Mouse (Mus musculus) frontal cortex, adult 2 months (tissue): ENCODE results near the gene Pom121. TPM values are rescaled to one million over a fixed set of nuclear protein-coding genes. Genes with fewer than 3 reads are reported as not detected.

Experiments used
- DNase-seq, 2 experiments: peaks; one replicate each; pipeline ENCODE4 v3.0.0; 2022; ENCODE audit warnings: low spot score in 1 of 2; ENCODE audit errors: extremely low spot score in 1 of 2
- polyA plus RNA-seq: library from polyadenylated mRNA; depleted of rRNA; stranded (reverse); fragments of >200 nt; gene quantifications from 2 replicates; pipeline ENCODE4 v1.2.3, GENCODE M21; 2012; rRNA removed

Gene Pom121
- 26.8 and 27.1 TPM in 2 replicates for polyA plus RNA-seq

DNA sequence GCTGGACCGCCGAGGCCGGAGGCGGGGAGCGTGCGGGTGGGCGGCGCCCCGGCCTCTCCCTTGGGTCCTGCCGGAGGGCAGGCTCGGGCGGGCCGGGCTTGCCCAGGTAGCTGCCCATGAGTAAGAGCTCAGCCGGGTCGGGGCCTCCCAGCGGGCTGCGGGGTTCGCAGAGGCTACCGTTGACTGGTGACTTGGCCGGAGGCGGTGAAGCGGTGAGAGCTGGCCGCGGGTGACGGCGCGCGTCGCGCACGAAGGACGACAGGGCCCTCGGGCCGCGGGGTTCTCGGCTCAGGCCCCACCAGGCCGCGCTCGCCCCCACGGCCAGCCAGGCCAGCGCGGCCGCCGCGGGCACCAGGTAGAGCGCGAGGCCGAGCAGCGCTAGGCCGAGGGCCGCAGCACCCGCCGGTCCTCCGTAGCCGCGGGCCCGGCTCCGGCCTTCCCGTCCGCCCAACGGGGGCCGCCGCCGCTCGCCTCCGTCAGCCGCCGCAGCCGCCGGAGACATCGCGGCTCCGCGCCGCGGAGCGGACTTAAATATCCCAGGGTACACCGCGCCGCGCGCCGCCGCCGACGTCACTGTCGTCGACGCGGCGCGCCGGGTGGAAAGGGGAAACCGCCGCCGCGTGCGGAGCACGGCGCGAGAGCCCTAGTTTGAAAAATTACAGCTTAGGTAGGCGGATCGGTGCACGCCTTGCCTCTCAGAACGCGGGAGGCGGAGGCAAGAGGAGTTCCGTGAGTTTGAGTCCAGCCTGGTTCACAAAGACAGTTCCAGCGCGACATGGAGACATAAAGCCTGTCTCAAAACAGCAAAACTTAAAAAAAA lies at the start of gene Pom121:
Gene Pom121, minus strand, starts transcription at position 543 of the 820 bp plus-strand sequence.
- DNase-seq, result peak; percentile 57 to 84

DNA sequence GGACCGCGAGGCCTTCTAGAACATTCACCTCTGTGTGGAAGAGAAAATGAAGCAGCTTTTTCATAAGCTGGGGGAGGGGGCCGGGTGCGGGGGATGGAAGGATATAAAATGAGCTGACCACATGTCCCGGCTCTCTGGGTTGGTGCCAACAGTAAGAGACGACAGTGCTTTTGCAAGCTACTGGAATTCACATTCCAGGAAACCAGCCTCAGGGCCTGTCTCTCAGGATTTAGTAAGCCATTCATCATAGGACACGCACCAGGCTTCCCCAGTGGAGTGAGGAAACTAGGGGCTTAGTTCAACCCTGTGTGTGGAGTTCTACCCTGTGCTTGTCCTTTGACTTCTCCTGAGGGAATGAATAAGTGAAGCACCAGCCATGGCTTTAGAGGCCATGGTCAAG lies 48.1 kb upstream of the Pom121 start:
- no peak for DNase-seq

DNA sequence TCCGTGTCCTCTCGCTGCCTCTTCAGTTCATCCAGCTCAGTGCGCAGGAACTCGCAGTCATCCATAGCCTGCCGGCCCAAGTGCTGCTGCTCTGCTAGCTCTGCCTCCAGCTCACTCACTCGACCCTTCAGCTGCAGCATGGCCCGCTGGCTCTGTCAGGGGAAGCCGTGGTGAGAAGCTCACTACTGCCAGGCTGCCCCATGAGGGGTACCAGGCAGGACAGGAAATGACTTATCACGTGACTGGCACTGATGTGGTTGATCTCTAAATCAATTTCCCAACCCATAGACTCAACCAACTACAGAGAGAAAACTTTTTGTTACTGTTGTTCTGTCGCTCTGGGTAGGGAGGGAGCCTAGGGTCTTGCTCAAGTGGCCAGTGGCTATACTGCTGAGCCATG lies 40.7 kb upstream of the Pom121 start:
- DNase-seq, result no peak

DNA sequence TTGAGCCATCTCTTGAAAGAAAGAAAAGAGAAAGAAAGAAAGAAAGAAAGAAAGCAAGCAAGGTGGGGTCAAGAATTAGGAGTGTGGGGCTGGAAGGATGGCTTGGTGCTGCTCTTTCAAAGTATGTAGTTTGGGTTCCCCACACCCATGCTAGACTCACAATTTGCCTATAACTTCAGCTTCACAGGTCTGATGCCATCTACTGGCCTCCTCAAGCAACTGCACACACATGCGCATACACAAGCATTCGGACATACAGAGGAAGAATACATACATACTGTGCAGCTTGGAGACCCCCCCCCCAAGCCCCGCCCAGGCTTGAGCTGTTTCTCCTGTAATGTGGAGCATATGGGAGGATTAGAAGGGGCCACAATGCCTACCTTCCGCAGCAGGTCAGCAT lies 39.5 kb upstream of the Pom121 start:
- no peak for DNase-seq

DNA sequence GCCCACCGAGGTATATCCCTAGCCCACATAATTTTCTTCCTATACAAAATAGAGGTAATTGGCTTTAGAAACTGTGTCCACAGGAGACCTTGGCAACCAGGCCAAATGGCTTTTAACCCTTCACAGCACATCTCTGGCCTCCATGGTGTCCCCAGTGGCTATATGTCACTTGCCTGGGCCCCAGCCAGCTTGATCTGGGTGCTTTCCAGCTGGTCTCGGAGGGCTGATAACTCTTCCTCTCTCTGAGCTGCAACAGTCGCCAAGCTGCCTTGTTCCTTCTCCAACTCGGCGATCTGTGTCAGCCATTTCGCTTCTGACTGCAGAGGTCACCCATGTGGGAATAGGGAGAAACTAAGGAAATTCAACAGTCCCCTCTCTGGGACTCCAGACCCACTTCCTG lies 36.8 kb upstream of the Pom121 start:
- DNase-seq, result no peak

- DNase-seq, result no peak
Observed at GRCm38 (mm10) chr5:135428786-135429185, 34.4 kb upstream of the Pom121 start.

- no peak for DNase-seq
Observed at GRCm38 (mm10) chr5:135410266-135410665, 15.9 kb upstream of the Pom121 start.

DNA sequence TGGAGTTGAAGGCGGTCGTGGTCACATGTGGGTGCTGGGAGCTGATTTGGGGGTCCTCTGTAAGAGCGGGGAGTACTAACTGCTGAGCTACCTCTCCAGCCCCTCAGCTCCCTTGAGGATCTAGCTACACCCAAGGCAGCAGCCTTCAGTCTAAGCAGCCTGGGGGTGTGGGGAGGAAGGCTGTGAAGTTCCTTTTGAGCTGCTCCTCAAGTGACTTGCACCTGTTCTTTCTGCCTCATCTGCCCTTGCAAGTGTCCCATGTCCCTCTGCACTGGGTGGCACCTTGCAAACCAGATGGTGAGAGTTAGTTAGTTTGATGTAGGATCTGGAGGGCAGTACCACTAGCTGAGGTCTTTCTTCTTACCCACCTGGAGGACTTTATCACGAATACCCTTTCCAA lies 13.8 kb upstream of the Pom121 start:
- DNase-seq, result no peak

DNA sequence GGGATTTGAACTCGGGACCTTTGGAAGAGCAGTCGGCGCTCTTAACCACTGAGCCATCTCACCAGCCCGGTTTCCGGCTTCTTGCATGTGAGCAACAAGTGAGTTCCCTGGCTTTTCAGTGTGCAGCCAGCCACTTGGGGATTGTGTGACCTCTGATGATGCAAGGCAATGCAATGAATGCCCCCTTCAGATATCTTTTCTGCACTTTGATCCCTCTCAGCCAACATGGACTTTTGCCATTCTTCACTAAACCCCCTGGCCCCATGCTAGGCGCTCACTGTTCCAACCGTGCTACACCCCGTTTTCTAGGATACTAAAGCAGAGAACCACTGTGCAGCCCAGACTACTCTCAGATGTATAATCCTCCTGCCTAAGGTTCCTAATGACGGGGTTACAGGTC lies 11.1 kb upstream of the Pom121 start:
- DNase-seq, result no peak

DNA sequence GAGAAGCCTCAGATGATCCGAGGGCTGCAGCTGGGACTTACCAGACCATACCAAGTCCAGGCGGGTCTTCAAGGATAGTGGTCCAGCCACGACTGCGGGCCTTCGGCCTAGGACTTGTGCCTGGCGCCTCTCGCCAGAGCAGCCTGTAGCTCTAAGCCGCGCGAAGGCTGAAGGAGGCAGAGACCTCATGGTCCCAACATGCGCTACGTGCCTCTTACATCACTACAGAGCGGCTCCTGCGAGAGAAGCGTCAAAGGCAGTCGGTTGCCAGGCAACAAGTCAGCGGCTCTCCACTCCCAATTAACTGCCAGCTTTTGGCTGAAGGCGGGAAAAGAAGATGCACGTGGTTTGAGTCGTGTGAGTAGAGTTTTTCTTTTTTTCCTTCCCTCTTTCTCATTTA lies 10.3 kb upstream of the Pom121 start:
- DNase-seq, result peak; percentile 51 to 78

GRCm38 (mm10) chr5:135400244-135400643 lies 5.9 kb upstream of the Pom121 start:
- peak in 1 of 2 experiments; percentile 92 for DNase-seq

DNA sequence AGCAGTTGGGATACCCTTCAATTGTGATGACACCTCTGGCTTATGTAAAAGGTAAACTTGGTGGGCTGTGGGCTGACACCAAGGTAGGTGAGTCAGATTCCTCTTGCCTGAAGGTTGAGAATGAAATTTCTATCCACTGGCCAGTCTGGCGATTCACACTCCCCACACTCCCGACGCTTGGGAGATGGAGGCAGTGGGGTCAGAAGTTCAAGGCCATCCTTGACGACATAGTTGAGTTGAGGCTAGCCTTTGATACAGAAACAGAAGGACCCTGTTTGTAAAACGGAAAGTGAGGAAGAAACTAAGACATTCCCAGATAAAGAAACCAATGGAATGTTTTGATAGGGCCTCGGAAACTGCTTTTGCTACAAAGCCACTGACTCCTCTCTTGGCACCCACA lies 5.0 kb upstream of the Pom121 start:
- no peak for DNase-seq

DNA sequence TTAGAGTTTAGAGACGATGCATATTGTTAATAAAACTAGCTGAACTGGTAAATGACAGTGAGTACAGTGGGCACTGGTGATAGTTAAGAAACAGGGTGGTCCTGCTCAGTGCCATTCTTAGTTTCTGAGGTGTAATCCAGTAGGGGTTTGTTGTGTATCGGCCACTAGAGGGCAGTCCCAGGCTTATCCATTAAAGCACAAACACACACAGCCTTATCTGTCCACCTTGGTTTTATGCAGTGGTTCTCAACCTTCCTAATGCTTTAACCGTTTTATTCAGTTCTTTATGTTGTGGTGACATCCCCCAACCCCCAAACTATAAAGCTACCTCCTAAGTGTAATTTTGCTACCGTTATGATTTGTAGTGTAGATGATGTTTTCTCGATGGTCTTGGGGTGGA lies 1.5 kb upstream of the Pom121 start:
- peak in 1 of 2 experiments; percentile 57 for DNase-seq

DNA sequence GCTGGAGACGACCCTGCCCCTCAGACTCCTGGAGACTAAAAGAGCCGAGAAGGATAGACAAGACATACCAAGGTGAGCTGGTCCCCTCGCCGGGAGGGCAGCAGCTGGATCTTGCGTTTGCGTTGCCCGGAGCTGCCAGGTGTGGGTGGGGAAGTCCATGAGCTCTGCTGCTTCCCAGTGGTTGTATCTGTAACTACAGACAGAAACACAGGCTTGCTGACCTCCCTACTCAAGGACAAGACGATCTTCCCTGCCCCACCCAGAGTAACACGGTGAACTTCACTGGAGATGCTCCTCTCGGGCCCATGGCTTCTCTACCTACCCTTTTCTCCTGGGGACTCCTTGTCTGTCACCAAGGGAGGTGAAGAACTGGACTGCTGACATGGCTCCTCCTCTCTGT lies 10.6 kb downstream of the Pom121 start:
- no peak for DNase-seq

- DNase-seq, result no peak
Observed at GRCm38 (mm10) chr5:135382746-135383145, 11.6 kb downstream of the Pom121 start.

- no peak for DNase-seq
Observed at GRCm38 (mm10) chr5:135381356-135381925, 12.9 kb downstream of the Pom121 start.

GRCm38 (mm10) chr5:135380681-135381080 lies 13.7 kb downstream of the Pom121 start:
- no peak for DNase-seq

GRCm38 (mm10) chr5:135376341-135376740 lies 18.0 kb downstream of the Pom121 start:
- no peak for DNase-seq

DNA sequence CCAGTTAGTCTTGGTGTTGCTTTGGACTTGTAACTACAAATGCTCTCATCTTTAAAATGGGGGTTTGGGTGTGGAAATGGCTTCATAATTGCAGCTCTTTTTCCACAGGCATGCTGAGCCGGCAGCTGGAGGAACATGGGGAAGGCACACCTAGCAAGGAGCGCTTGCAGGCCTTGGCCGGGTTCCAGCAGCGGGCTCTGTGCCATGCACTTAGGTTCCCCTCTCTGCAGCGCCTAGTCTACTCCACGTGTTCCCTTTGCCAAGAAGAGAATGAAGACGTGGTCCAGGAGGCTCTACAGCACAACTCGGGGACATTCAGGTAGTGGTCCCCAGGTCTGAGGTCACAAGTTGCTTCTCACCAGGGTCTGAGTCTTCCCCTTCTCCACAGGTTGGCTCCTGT lies 19.2 kb downstream of the Pom121 start:
- peak in 1 of 2 experiments; percentile 39 for DNase-seq

DNA sequence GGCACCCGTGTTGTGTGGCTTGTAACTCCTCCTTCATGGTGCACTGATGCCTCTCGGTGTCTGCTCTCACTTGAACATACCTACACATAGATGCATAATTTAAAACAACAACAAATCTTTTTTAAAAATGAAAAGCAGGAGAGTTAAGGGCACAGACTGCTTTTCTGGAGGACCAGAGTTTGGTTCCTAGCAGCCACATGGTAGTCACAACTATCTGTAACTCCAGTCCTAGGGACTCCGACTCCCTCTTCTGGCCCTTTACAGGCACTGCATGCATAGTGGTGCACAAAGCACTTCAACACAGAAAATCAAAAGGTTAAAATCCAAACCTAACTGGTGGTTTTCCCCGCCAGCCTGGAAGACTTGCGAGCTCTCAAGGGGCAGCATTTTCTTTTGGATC lies 20.7 kb downstream of the Pom121 start:
- DNase-seq, result no peak

GRCm38 (mm10) chr5:135371195-135371594 lies 23.2 kb downstream of the Pom121 start:
- no peak for DNase-seq
